Mouse (Mus musculus): ENCODE data around the gene Mog.
A peak's percentile ranks its signal among the peaks of the same experiment; 100 is the strongest.
"Not testable (repeated sequence)": the region's sequence is repeated elsewhere in the genome, so short reads cannot be mapped to it uniquely, and the experiment has no call there.

The Mog gene

DNA sequence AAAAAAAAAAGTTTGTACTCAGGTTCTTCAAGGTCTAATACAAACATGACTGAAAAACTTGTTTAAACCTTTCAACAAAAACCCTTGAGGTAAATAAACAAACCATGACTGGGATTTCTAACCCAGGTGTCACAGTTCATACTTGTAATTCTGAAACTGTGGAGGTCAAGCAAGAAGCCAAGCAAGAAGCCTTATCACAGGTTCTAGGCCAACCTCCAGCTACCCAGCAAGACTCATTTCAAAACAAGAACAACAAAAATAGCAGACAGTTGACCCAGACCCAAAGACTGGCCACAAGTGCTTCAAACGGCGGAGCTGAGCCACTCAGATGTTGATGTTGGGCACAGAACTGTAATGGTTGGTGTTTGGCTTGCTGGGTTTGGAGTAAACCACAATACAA is 28.7 kb downstream of the Mog start:
- no peak for DNase-seq (ENCODE audit: low spot score in 2 of 2)

DNA sequence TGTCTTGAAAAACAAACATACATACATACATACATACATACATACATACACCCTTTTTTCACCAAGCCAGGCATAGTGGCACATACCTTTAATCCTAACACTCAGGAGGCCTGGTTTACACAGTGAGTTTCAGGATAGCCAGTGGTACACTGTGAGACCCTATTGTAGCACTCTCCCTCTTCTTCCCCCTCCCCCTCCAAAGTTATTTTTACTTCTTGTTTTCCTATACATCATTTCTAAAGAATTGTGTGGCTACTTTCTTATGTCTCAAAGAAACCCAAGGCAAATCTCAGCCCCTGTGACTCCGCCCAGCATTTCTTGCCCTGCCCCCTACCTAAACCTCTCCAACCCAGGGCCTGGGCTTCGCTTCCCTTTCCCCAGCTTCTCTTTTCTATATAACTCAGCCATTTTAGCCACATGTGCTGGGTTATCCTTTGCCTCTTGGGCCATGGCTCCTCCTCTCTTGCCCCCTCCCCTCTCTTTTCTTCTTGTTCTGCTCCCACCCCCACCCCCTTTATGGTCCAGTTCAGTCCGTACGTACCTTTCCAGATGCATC is 29.4 kb downstream of the Mog start:
- DNase-seq (ENCODE audit: low spot score in 2 of 2): no peak

DNA sequence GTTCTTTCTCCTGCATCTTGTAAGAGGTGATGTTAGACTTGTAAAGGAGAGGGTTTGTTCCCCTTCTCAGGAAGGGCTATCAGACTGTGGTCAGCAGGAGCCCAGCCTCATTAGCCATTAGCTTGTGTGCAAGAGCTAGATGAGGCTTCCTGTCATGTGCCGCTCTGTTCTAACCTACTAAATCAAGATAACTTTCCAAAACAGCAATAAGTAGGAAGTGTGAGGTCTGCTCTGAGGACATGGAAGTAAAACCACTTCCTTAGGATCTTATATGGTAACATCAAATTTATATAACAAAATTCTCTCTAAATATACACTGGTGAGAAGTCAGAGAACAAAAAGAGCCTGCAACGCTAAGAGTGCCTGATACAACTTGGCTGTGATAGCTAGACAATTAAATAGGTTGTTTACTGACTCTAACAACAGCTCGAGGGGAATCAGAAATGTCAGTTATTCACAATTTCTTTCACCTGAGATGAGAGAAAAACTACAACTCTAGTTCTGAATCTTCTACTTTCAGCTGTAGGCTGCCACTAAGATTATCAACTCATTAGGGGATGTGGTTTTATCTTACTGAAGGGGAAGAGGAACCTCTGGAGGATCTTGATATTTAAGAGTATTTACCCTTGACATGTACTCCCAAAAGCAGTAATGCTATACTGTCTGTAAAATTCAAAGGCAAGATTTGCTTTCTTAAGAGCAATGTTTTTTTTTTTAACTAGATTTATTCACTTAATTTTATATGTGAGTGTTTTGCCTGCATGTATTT is 30.7 kb downstream of the Mog start:
- no peak for DNase-seq (ENCODE audit: low spot score in 2 of 2)

DNA sequence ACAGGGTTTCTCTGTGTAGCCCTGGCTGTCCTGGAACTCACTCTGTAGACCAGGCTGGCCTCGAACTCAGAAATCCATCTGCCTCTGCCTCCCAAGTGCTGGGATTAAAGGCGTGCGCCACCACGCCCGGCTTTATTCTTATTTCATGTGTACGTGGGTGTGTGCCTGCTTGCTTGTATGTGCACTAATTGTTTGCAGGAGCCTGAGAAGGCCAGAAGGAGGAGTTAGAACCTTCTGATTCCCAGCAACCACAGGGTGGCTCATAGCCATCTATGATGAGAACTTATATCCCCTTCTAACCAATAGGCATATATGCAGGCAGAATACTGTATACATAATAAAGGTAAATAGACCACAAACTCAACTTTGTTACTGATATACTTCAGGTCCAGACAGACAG is 32.6 kb downstream of the Mog start:
- DNase-seq (ENCODE audit: low spot score in 2 of 2): not testable (repeated sequence)

DNA sequence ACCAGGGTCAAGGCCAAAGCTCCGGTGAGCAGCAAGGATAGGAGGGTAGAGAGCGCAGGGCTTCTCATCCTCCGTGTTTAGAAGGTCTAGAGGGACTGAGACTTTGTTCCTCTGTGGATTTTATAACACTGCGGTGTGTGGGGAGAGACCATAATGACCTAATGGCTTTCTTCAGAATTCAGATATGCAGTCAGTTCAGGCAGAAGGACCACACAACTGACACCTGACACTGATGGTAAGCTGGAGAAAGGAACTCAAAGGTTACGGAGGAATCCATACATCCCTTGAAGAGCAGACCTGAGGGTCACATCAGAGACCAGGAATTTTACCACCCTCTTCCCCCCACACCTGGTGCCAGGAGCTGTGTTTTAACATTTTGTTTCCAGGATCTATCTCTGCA is 33.8 kb downstream of the Mog start, which contains the start of gene H2-M5:
Gene H2-M5 (minus strand): TSS at position 101 of the 400 bp plus-strand sequence.
- no peak for DNase-seq (ENCODE audit: low spot score in 2 of 2)

DNA sequence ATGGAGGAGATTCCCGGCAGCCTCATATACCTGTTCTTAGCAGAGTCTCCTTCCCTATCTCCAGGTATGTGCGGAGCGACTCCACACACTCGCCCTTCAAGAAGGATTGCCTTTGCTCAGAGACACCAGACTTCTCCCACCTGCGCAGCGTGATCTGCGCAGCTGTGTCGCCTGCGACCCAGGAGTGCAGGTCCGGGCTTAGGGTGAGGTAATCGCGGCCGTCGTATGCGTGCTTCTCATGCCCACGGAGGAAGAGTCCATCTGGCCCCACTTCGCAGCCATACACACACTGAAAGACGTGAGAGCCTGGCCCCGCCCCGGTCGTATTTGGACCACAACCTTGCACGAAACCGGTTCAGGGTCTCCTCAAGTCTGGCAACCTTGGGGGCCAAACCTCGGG is 34.7 kb downstream of the Mog start:
- DNase-seq (ENCODE audit: low spot score in 2 of 2): no peak

DNA sequence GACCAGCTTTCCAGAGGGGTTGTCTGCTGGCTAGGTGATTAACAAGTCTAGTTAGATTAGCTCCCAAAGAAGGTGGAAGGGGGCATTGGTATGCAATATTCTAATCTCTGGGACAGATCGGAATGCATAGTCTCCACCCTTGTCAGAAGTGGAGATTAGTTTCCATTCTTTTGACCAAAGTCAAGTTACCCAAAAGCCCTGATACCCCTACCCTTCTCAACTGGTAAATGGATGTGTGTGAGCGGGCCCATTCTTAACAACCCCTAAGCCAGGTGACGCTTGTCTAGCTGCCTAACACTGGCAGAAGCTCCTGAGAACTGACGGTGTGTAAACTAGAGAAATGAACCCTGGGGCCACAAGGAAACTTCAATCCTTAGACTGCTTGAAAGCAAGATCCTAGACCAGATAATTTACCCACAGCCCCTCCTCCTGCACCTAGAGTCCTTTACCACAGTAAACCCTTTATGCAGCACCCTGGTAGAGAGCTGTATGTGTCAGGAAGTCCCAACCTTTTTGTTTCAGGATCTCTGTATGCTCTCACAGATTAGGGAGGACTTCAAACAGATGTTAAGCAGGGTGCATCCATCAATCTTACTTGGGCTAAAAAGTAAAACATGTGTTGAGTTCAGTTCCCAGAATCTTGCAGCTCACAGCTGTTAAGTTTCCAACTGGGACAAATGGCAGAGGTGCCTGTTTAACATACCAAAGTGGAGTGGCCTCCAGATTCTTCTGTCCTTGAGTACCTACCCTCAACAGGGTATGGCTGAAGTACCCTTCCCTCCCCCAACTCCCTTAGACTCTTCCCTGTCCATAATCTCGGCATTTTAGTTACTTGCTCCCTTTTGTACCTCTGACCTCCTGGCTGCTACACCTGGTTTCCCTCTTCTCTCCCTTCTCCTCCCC is 40.7 kb downstream of the Mog start:
- DNase-seq (ENCODE audit: low spot score in 2 of 2): no peak

DNA sequence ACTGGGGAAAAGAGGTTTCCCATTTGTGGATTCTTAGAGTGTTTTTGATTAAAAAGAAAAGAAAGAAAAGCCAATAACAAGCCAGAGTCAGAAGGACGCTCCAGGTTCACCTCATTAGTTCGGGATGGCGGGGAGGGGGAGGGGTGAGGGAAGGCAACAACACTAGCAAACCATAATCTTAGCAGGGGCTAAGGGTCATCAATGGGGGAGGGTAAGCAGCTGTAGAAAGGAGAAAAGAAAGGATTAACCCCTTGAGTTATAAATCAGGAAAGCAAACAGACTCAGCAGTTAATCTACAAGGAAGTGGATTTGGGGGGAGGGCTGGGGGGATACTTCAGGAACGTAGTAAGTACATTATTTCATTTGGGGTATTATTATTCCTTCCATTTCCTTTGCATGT is 41.4 kb downstream of the Mog start:
- no peak for DNase-seq (ENCODE audit: low spot score in 2 of 2)

DNA sequence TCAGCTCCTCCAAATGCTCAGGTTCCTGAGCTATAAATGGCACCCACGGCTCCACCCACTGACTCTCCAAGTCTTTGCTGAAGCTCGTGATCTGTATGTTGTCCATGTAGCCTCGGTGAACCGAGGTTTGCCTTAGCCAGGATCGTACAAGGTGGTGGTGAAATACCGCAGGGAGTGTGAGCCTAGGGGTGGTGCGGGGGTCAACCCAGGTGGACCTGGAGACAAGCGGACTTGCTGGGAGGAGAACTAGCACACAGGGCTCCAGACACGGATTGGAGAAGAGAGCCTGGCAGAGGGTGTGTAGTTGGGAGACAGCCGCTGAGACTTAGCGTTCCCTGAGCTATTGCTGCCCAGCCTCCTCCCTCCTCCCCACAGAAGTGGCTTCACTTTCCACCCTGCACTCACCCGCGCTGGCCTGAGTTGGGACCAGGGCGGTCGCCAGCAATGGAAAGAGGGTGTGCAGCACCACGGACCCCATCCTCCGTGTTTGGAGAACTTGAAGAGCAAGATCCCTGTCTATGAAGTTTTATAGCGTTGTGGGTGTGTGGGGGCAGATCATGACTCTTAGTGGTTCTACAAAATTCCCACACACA is 41.9 kb downstream of the Mog start, which contains the start of gene 2410137M14Rik:
Gene 2410137M14Rik (minus strand): TSS at position 17 of the 593 bp plus-strand sequence.
- DNase-seq (ENCODE audit: low spot score in 2 of 2): no peak

DNA sequence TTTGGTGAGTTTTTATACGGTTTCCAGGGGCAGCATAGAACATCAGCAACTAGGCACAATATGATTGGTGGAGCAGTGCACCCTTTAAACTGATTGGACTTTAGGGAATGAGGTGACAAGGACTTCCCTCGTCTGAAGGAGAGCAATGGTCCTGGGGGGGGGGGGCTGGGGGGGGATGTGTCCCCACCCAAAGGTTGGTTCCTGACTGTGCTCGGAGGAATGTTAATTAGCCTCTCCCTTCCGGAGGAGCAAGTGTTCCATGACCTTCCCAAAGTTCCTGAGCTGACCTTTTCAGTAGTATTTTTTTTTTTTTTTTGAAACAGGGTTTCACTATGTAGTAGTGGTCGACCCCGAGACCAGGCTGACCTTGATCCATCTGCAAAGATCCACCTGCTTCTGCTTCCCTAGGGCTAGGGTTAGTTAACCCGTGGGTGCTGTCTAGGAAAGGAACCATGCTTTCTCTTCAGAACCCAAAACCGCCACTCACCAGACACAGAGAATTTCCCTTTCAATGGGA is 49.9 kb downstream of the Mog start:
- DNase-seq (ENCODE audit: low spot score in 2 of 2): no peak

DNA sequence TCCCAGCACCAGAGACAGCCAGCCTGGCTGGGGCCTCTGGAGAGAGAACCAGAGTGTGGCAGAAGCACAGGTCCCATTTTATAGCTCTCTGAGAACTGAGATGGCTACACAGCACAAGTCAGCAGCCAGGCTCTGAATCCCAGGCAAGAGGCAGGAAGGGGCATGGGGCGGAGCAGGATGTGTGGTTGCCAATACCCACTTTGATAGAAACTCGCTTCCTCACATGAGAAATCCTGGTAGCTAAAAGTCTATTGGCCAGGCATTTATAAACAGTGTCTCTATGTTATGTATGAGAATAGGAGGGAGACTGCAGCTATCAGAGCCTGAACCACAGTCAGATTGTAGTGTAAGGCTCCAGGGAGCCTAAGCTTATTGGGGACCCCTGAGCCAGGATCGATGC is 50.4 kb downstream of the Mog start:
- no peak for DNase-seq (ENCODE audit: low spot score in 2 of 2)

DNA sequence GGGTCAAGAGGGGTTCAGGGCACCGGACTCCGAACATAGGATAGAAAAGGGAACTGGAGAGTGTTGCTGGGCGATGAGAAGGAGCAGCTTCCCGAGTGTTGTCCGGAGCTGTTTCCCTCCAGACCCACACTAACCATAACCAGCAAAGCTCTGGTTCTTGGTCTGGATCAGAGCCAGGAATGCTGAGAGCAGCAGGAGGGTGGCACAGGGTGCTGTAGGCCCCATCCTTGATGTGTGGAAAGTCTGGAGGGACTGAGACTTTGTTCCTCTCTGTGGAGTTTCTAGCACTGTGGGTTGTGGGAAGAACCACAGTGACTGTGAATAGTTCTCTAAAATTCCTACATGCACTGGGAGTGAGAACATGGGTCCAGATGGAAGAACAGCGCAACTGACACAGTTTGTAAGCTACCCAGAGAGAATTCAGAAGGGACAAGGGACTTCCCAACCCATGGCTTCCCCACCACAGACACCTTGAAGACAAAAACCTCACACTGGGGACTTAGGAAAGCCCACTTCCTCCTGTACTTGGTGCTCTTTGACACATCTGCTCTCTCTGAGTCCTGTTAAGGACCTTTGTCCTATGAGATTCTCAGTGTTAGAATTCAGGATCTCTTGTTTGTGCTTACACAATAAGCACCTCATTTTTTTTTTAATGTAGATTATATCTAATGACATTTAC is 51.9 kb downstream of the Mog start:
- DNase-seq (ENCODE audit: low spot score in 2 of 2): peak; percentile 24 to 35

DNA sequence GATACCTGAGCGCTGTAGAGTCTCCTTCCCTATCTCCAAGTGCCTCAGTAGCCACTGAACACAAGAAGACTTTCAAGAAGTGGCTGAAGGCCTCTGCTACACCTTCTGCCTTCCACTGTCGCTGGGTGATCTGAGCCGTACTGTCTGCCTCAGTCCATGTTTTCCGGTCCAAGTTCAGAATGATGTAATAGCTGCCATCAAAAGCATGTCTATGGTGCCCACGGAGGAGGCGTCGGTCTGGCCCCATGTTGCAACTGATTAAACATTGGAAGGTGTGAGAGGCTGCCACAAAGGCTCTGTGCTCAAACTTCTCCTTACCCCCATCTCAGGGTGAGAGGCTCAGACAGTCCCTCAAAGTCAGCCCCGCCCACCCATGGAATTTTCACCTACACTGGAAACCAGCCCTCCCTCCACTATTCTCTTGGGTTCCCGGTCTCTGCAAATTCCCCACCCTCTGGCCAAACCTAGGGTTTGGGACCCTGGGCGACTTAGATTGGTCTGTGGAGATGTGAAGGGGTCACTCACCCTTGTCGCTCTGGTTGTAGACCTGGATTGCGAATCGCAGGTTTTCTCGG is 52.8 kb downstream of the Mog start:
- DNase-seq (ENCODE audit: low spot score in 2 of 2): no peak

DNA sequence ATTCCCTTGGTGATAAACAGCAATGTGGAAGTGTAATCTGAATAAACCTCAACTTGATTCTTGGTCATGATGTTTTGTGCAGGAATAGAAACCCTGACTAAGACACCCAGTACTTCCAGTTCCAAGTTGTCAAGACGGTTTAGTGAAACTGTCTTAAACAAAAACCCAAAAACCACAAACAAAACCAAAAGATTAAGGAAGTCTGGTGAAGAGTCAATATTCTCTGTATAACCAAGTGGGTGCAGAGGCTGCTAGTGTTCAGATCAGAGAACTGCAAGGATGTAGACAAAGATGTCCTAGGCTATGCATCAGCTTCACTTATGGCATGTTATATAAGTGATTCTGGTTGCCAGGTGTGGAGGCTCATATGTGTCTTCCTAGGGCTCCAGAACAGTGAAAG is 56.3 kb downstream of the Mog start:
- DNase-seq (ENCODE audit: low spot score in 2 of 2): no peak

DNA sequence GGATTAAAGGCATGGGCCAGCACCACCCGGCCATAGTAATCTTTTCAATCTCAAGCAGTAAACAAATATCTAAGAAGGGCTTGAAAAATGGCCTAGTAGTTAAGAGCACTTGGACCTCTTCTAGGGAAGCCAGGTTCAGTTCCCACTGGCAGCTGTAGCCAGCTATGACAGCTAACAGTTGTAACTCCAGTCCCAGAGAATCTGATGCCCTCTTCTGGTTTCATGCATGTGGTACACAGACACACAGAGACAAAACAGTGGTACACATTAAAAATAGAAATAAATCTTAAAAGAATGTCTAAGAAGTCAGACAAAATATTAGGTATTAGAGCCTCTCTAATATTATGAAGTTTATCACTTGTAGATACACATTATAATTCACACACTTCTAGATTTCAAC is 62.1 kb downstream of the Mog start:
- no peak for DNase-seq (ENCODE audit: low spot score in 2 of 2)
